Mouse (Mus musculus): ENCODE measurements around the gene Gm11077. TPM values are rescaled to one million over a fixed set of nuclear protein-coding genes. Genes with fewer than 3 reads are reported as not detected.

The Gm11077 gene
- polyA plus RNA-seq, 1 experiment from 2014 or later = not detected

DNA sequence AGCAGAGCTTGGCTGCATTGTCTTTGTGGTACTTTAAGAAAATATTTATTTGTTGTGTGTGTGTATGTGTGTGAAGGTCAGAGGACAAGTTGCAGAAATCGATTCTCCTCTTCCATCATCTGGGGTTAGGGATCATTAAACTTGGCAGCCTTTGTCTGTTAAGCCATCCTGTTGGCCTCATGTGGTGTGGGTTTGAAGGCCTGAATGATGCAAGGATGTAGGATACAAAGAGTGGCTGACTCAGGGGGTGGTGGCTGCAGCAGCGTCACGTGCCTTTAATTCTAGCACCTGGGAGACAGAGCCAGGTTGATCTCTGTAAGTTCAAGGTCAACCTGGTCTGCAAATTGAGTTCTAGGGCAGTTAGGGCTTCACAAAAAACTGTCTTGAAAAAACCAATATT, 16.5 kb downstream of the Gm11077 start:
- peaks cover 5% of the 10 kb centered on the region; the same call in 1 of the 2 replicates for H3K9me3 ChIP-seq (ENCODE audit: low read depth, low read length)

GRCm38 (mm10) chr6:140747591-140747990, 18.5 kb downstream of the Gm11077 start:
- no peak overlapping the region for H3K4me3 ChIP-seq (ENCODE audit: low read depth, low read length)
- no peak for TF ChIP-seq CTCF (IDR thresholded peaks at IDR 0.05; ENCODE audit: low read depth)
- H3K4me2 ChIP-seq = no peak overlapping the region
- no peak overlapping the region for H3K27ac ChIP-seq (ENCODE audit: low read depth)
- DNase-seq (no peak), ATAC-seq (ENCODE audit: insufficient read depth) (no peak)
- H3K4me1 ChIP-seq (ENCODE audit: insufficient read depth) = no peaks in the 10 kb centered on the region; the same call in 1 of the 2 replicates
- H3K36me3 ChIP-seq (ENCODE audit: insufficient read depth) = no peaks in the 10 kb centered on the region
- H3K27me3 ChIP-seq (ENCODE audit: insufficient read depth, low read length) = no peaks in the 10 kb centered on the region
- H3K9me3 ChIP-seq (ENCODE audit: low read depth, low read length) = peaks cover 5% of the 10 kb centered on the region; the same call in 1 of the 2 replicates
- H3K9ac ChIP-seq = no peak overlapping the region
- 72% methylated on average over 2 of the region's 2 CpGs for WGBS

More for the DNA sequence above, 16.5 kb downstream of the Gm11077 start:
- ATAC-seq (ENCODE audit: insufficient read depth) = no peak
- Histone ChIP-seq H3K4me3 (ENCODE audit: low read depth, low read length) (no peak overlapping the region), H3K36me3 (ENCODE audit: insufficient read depth) (no peaks in the 10 kb centered on the region), H3K9ac (no peak overlapping the region), H3K27ac (ENCODE audit: low read depth) (no peak overlapping the region), H3K4me2 (no peak overlapping the region), H3K4me1 (ENCODE audit: insufficient read depth) (no peaks in the 10 kb centered on the region; the same call in 1 of the 2 replicates), H3K27me3 (ENCODE audit: insufficient read depth, low read length) (no peaks in the 10 kb centered on the region)
- DNase-seq = no peak
- no peak for TF ChIP-seq CTCF (IDR thresholded peaks at IDR 0.05; ENCODE audit: low read depth)
- 60% methylated on average over 3 of the region's 3 CpGs for WGBS

GRCm38 (mm10) chr6:140750371-140751080, 21.4 kb downstream of the Gm11077 start:
- 60% methylated on average over 8 of the region's 8 CpGs for WGBS
- Histone ChIP-seq H3K36me3 (ENCODE audit: insufficient read depth) (no peaks in the 10 kb centered on the region), H3K27ac (ENCODE audit: low read depth) (no peak overlapping the region), H3K27me3 (ENCODE audit: insufficient read depth, low read length) (no peaks in the 10 kb centered on the region), H3K4me2 (no peak overlapping the region), H3K4me1 (ENCODE audit: insufficient read depth) (no peaks in the 10 kb centered on the region; the same call in 1 of the 2 replicates), H3K4me3 (ENCODE audit: low read depth, low read length) (no peak overlapping the region), H3K9me3 (ENCODE audit: low read depth, low read length) (peaks cover 5% of the 10 kb centered on the region; the same call in 1 of the 2 replicates), H3K9ac (no peak overlapping the region)
- DNase-seq = no peak
- ATAC-seq (ENCODE audit: insufficient read depth) = no peak
- TF ChIP-seq CTCF (IDR thresholded peaks at IDR 0.05; ENCODE audit: low read depth) = no peak

GRCm38 (mm10) chr6:140766365-140766764, 37.3 kb downstream of the Gm11077 start:
- H3K27ac ChIP-seq (ENCODE audit: low read depth) = no peak overlapping the region
- no peak overlapping the region for H3K9ac ChIP-seq
- WGBS = 36% methylated on average over 9 of the region's 9 CpGs
- H3K4me2 ChIP-seq = no peak overlapping the region; the same call in 1 of the 2 replicates
- DNase-seq (peak; percentile 87), ATAC-seq (ENCODE audit: insufficient read depth) (no peak)
- no peaks in the 10 kb centered on the region for H3K36me3 ChIP-seq (ENCODE audit: insufficient read depth)
- no peak overlapping the region for H3K4me3 ChIP-seq (ENCODE audit: low read depth, low read length)
- no peaks in the 10 kb centered on the region for H3K27me3 ChIP-seq (ENCODE audit: insufficient read depth, low read length)
- TF ChIP-seq CTCF (IDR thresholded peaks at IDR 0.05; ENCODE audit: low read depth) = peak; percentile 76
- H3K4me1 ChIP-seq (ENCODE audit: insufficient read depth) = no peaks in the 10 kb centered on the region
- no peaks in the 10 kb centered on the region for H3K9me3 ChIP-seq (ENCODE audit: low read depth, low read length)

DNA sequence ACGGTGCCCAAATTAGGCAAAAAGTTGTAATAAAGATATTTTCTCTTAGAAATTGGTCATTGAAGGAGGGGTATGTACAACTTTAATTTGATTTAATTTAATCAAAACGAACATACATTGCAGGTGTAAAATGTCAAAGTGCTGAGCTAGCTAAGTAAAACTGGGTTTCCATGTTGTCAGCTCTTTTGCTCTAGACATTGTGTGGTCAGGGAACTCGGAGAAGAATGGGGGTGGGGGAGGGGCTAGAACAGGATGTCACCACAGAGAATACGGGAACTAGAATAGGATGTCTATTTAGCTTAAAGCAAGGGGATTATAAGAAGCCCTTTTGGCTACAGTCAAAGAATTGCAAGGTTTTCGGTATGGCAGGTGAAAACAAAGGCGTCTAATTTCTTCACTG, 38.2 kb downstream of the Gm11077 start:
- DNase-seq (no peak), ATAC-seq (ENCODE audit: insufficient read depth) (no peak)
- Histone ChIP-seq H3K4me2 (no peak overlapping the region), H3K4me3 (ENCODE audit: low read depth, low read length) (no peak overlapping the region), H3K27ac (ENCODE audit: low read depth) (no peak overlapping the region), H3K27me3 (ENCODE audit: insufficient read depth, low read length) (no peaks in the 10 kb centered on the region), H3K36me3 (ENCODE audit: insufficient read depth) (no peaks in the 10 kb centered on the region), H3K9ac (no peak overlapping the region), H3K9me3 (ENCODE audit: low read depth, low read length) (no peaks in the 10 kb centered on the region), H3K4me1 (ENCODE audit: insufficient read depth) (no peaks in the 10 kb centered on the region)
- 72% methylated on average over 6 of the region's 6 CpGs for WGBS
- no peak for TF ChIP-seq CTCF (IDR thresholded peaks at IDR 0.05; ENCODE audit: low read depth)

- no peak for TF ChIP-seq CTCF (IDR thresholded peaks at IDR 0.05; ENCODE audit: low read depth)
- no peaks in the 10 kb centered on the region for H3K27me3 ChIP-seq (ENCODE audit: insufficient read depth, low read length)
- DNase-seq (no peak), ATAC-seq (ENCODE audit: insufficient read depth) (no peak)
- 72% methylated on average over 8 of the region's 8 CpGs for WGBS
- no peaks in the 10 kb centered on the region for H3K36me3 ChIP-seq (ENCODE audit: insufficient read depth)
- no peak overlapping the region for H3K4me3 ChIP-seq (ENCODE audit: low read depth, low read length)
- H3K4me2 ChIP-seq = no peak overlapping the region
- no peak overlapping the region for H3K27ac ChIP-seq (ENCODE audit: low read depth)
- H3K9ac ChIP-seq = no peak overlapping the region
- no peaks in the 10 kb centered on the region for H3K9me3 ChIP-seq (ENCODE audit: low read depth, low read length)
- no peaks in the 10 kb centered on the region for H3K4me1 ChIP-seq (ENCODE audit: insufficient read depth)
These were observed 39.1 kb downstream of the Gm11077 start for GRCm38 (mm10) chr6:140768180-140768579.

DNA sequence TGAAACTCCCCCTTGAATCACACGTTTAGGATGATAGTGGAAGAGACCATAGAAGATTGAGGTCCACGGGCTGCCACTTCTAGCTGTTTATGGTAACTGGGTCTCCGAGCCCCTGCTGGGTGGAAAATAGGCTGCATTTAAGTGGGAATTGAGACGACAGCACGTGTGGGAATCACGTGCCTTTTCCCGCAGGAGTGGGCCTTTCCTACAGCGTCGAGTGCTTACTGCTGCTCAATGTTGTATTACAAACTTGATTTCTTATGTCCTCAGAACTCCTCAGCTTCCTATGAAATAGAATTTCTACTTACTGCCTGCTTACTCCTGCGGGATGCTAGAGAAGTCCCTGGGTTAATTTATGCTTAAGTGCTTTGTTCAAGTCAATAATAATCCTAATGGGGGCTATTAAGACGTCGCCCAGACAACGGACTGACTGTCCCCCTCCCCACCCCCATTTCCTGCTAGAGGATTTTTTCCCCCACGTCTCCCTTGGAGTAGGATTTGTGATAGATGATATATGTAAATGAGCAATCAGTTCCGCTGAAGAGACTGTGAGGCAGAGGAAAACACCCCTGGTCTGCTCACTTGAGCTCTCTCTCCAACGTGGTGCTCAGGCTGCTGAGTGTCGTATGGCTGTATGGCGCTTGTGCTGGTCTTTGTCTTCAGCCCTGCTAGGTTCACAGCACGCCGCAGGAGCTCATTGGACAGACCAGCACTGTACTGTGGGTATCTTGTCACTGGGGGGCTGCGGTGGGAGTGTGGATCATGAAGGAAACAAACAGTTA, 40.0 kb downstream of the Gm11077 start:
- H3K27me3 ChIP-seq (ENCODE audit: insufficient read depth, low read length) = no peaks in the 10 kb centered on the region
- DNase-seq (no peak), ATAC-seq (ENCODE audit: insufficient read depth) (no peak)
- 57% methylated on average over 21 of the region's 21 CpGs for WGBS
- H3K27ac ChIP-seq (ENCODE audit: low read depth) = no peak overlapping the region
- H3K4me1 ChIP-seq (ENCODE audit: insufficient read depth) = no peaks in the 10 kb centered on the region
- no peak for TF ChIP-seq CTCF (IDR thresholded peaks at IDR 0.05; ENCODE audit: low read depth)
- H3K9ac ChIP-seq = no peak overlapping the region
- H3K4me3 ChIP-seq (ENCODE audit: low read depth, low read length) = no peak overlapping the region
- H3K36me3 ChIP-seq (ENCODE audit: insufficient read depth) = no peaks in the 10 kb centered on the region
- H3K4me2 ChIP-seq = no peak overlapping the region
- H3K9me3 ChIP-seq (ENCODE audit: low read depth, low read length) = no peaks in the 10 kb centered on the region

Measured in lung, embryonic 14.5 days (tissue).